Mouse (Mus musculus): ENCODE measurements around the gene Mesp1.

DNA sequence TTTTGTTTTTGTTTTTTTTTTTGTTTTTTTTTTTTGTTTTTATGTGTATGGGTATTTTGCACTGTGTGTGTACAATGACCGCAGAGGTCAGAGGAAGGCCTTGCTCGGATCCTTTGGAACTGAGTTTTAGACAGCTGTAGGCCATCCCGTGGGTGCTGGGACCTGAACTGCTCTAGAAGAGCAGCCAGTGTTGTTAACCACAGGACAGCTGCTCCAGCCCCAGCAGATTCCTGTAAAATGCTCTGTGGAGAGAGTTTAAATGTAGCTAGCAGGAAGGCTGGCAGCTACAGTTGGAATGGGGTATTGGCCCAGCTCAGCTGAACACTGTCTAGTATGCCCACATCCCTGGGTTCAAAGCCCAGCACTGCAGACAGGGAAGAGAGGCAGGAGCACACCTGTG lies 23.9 kb downstream of the Mesp1 start:
- TF ChIP-seq CTCF (IDR thresholded peaks at IDR 0.05; ENCODE audit: low read depth, low read length) (no peak), GATA1 (IDR thresholded peaks at IDR 0.05; ENCODE audit: borderline replicate concordance, low read length) (no peak), TAL1 (conservative IDR thresholded peaks at IDR 0.05; ENCODE audit: low read depth, low read length) (no peak)

Measured in G1E (cell line).